Comparison of ENCODE assay signal across 17 mouse cellular contexts in the genomic region with DNA sequence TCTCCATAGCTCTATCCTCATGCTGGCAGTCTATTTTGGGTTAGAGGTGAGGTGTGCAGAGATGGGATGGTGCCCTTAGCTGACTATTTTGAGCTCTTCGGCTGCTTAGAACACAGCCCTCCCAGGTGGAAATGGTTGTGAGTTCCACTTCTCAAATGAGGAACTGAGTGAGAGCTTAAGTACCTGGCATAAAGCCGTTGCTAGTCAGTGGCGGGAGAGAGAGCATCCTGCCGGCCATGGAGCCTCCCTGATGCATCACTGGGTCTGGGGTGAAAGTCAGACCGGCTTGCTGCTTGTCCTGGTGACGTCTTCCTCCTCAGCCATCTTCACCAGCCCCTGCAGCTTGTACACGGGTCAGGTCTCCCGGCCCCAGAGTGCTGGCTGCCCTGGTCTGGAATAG. TPM values are rescaled to one million over a fixed set of nuclear protein-coding genes. Genes with fewer than 3 reads are reported as not detected.
DNase-seq lines count a peak whose midpoint lies in the region; ATAC-seq lines count a peak whose summit lies in the region.
"Had no signal": no experiment of that assay in that cellular context is flagged by ENCODE, and none has a peak within 500 bp of the region (broad histone marks: within the 10 kb centered on the region; RNA-seq: fewer than 3 reads in every experiment).

No protein-coding gene starts in this region.

- no peak overlapping the region for H3K4me3 ChIP-seq in heart, embryonic 12.5 days
- no peak overlapping the region for H3K4me3 ChIP-seq in liver, embryonic 11.5 days (ENCODE audit: low read depth, low read length)
- no peak overlapping the region for H3K4me3 ChIP-seq in limb, embryonic 10.5 days
- H3K4me3 ChIP-seq: neural tube, embryonic 13.5 days had no signal

- peaks cover 86% of the 10 kb centered on the region for H3K4me1 ChIP-seq in heart, embryonic 12.5 days (replicated peaks)
- peaks cover 74% of the 10 kb centered on the region for H3K4me1 ChIP-seq in liver, embryonic 11.5 days (replicated peaks; ENCODE audit: control insufficient read depth, insufficient read depth, low read length)
- peaks cover 60% of the 10 kb centered on the region for H3K4me1 ChIP-seq in limb, embryonic 10.5 days

- H3K9ac ChIP-seq in heart, embryonic 12.5 days, result peak overlapping the region; percentile 42
- H3K9ac ChIP-seq in liver, embryonic 11.5 days (ENCODE audit: low read depth, low read length), result no peak overlapping the region
- H3K9ac ChIP-seq: liver, embryonic 14.5 days; neural tube, embryonic 13.5 days had no signal

- 68% methylated on average over 8 of the region's 8 CpGs for WGBS in heart, embryonic 12.5 days
- WGBS in liver, embryonic 11.5 days, result 81% methylated on average over 8 of the region's 8 CpGs
- WGBS in limb, embryonic 10.5 days, result 84% methylated on average over 8 of the region's 8 CpGs

- peak overlapping the region; percentile 9; the same call in 1 of the 2 replicates for H3K4me2 ChIP-seq in heart, embryonic 12.5 days
- no peak overlapping the region for H3K4me2 ChIP-seq in liver, embryonic 11.5 days
- H3K4me2 ChIP-seq: neural tube, embryonic 13.5 days had no signal

- H3K27me3 ChIP-seq in heart, embryonic 12.5 days (replicated peaks), result no peaks in the 10 kb centered on the region
- H3K27me3 ChIP-seq in liver, embryonic 11.5 days (replicated peaks; ENCODE audit: control insufficient read depth, insufficient read depth, low read length), result no peaks in the 10 kb centered on the region
- no peaks in the 10 kb centered on the region for H3K27me3 ChIP-seq in limb, embryonic 10.5 days (ENCODE audit: low read depth, poor library complexity, severe bottlenecking)
- no peaks in the 10 kb centered on the region for H3K27me3 ChIP-seq in splenic B cell, adult 2 months (ENCODE audit: control insufficient read depth, insufficient read depth, low read length, poor library complexity, severe bottlenecking)
- H3K27me3 ChIP-seq: neural tube, embryonic 13.5 days had no signal

- no peak for ATAC-seq in heart, embryonic 12.5 days (ENCODE audit: insufficient number of reproducible peaks, low FRiP score)
- no peak for ATAC-seq in liver, embryonic 11.5 days (replicated peaks; ENCODE audit: low FRiP score)
- ATAC-seq: forebrain, embryonic 14.5 days had no signal

- intact Hi-C loops in heart, postnatal 25 days (cut with DNase I), result no loop called here

- H3K9me3 ChIP-seq in heart, embryonic 12.5 days (replicated peaks), result no peaks in the 10 kb centered on the region
- H3K9me3 ChIP-seq in liver, embryonic 11.5 days (ENCODE audit: control insufficient read depth, low read length), result no peaks in the 10 kb centered on the region
- no peaks in the 10 kb centered on the region for H3K9me3 ChIP-seq in limb, embryonic 10.5 days (replicated peaks)
- H3K9me3 ChIP-seq: G1E; neural tube, embryonic 13.5 days had no signal

- no peaks in the 10 kb centered on the region for H3K36me3 ChIP-seq in heart, embryonic 12.5 days
- H3K36me3 ChIP-seq in liver, embryonic 11.5 days (ENCODE audit: control insufficient read depth, insufficient read depth, low read length), result no peaks in the 10 kb centered on the region
- no peaks in the 10 kb centered on the region for H3K36me3 ChIP-seq in limb, embryonic 10.5 days
- no peaks in the 10 kb centered on the region; the same call in 1 of the 2 replicates for H3K36me3 ChIP-seq in splenic B cell, adult 2 months (ENCODE audit: control insufficient read depth, insufficient read depth, low read length, poor library complexity, severe bottlenecking)
- H3K36me3 ChIP-seq: neural tube, embryonic 13.5 days had no signal

- peak overlapping the region; percentile 13; the same call in 1 of the 2 replicates for H3K27ac ChIP-seq in heart, embryonic 12.5 days (ENCODE audit: poor library complexity, severe bottlenecking)
- 0 out of 2 replicates have a peak overlapping the region, but pooled peaks have one; percentile 14 for H3K27ac ChIP-seq in liver, embryonic 11.5 days (ENCODE audit: low read depth, low read length)
- 0 out of 2 replicates have a peak overlapping the region, but pooled peaks have one; percentile 4 for H3K27ac ChIP-seq in limb, embryonic 10.5 days
- H3K27ac ChIP-seq: liver, embryonic 14.5 days; neural tube, embryonic 13.5 days had no signal

- DNase-seq in heart, postnatal 25 days (ENCODE audit: low spot score), result no peak
- no peak for DNase-seq in liver, embryonic 11.5 days (ENCODE audit: low spot score)
- DNase-seq in liver, result no peak
- DNase-seq in limb, embryonic 10.5 days (ENCODE audit: low spot score), result no peak
- DNase-seq in splenic B cell, adult 2 months (ENCODE audit: low read depth, low spot score), result peak; percentile 48
- DNase-seq in thymus, adult 18-20 months, result no peak
- DNase-seq: cerebellum, postnatal 14 days; embryo, embryonic 11 days; kidney, adult 8-10 months; kidney, postnatal 36 days; layer of hippocampus, postnatal 36 days; thymus, postnatal 25 days had no signal

RNA-seq across cellular contexts. Expression of gene Slc9a1, which starts 28.5 kb away (rescaled TPM):
- 7.3 and 8.8 TPM in 2 replicates for polyA plus RNA-seq in heart, embryonic 12.5 days (2016; fragmentation: Nextera tagmentation; extraction: Ambion mirVana)
- 10 to 100 TPM; 16.3 to 20.0 TPM for total RNA-seq in heart, postnatal 25 days (2021)
- polyA plus RNA-seq in liver, embryonic 11.5 days (2014; fragmentation: Nextera tagmentation; extraction: Ambion mirVana), result 6.9 and 7.7 TPM in 2 replicates
- polyA plus RNA-seq in limb, embryonic 10.5 days (2016; fragmentation: Nextera tagmentation; extraction: Ambion mirVana), result 8.7 and 9.0 TPM in 2 replicates

RNA-seq across cellular contexts. Expression of gene Wdtc1, which starts 44.7 kb away (rescaled TPM):
- 16.1 and 17.9 TPM in 2 replicates for polyA plus RNA-seq in heart, embryonic 12.5 days (2016; fragmentation: Nextera tagmentation; extraction: Ambion mirVana)
- total RNA-seq in heart, postnatal 25 days (2021), result 10 to 100 TPM; 81.2 to 82.7 TPM
- polyA plus RNA-seq in liver, embryonic 11.5 days (2014; fragmentation: Nextera tagmentation; extraction: Ambion mirVana), result 14.0 and 14.5 TPM in 2 replicates
- polyA plus RNA-seq in limb, embryonic 10.5 days (2016; fragmentation: Nextera tagmentation; extraction: Ambion mirVana), result 14.3 and 15.5 TPM in 2 replicates
